Mouse (Mus musculus): ENCODE results near the gene Trim6. TPM values are rescaled to one million over a fixed set of nuclear protein-coding genes. Genes with fewer than 3 reads are reported as not detected.
A peak's percentile ranks its signal among the peaks of the same experiment; 100 is the strongest.
"Not testable (repeated sequence)": the region's sequence is repeated elsewhere in the genome, so short reads cannot be mapped to it uniquely, and the experiment has no call there.

Trim6 gene
- polyA plus RNA-seq, 1 experiment, result 0.34 TPM

GRCm38 (mm10) chr7:104240857-104241256, 22.3 kb downstream of the Trim6 start:
- peaks cover 15% of the 10 kb centered on the region; the same call in 1 of the 2 replicates for H3K4me1 ChIP-seq (ENCODE audit: control insufficient read depth, insufficient read depth, insufficient read length)
- peak overlapping the region; percentile 70; the same call in 1 of the 2 replicates for H3K27ac ChIP-seq (ENCODE audit: insufficient read depth, low read length)
- no peak overlapping the region for H3K4me3 ChIP-seq (ENCODE audit: extremely low read depth, insufficient read depth, insufficient read length)
- DNase-seq (ENCODE audit: low read depth in 1 of 2, low spot score in 2 of 2), result no peak
- TF ChIP-seq POLR2A (IDR thresholded peaks at IDR 0.05; ENCODE audit: low read depth, low read length) (no peak), CTCF (IDR thresholded peaks at IDR 0.05; ENCODE audit: extremely low read depth, insufficient read depth, insufficient read length, insufficient replicate concordance) (no peak)
- no peaks in the 10 kb centered on the region for H3K27me3 ChIP-seq (ENCODE audit: control insufficient read depth, insufficient read depth, low read length)
- no peaks in the 10 kb centered on the region for H3K36me3 ChIP-seq (ENCODE audit: control insufficient read depth, insufficient read depth, low read length)

- no peak for DNase-seq (ENCODE audit: low read depth in 1 of 2, low spot score in 2 of 2)
- Histone ChIP-seq H3K27me3 (ENCODE audit: control insufficient read depth, insufficient read depth, low read length) (no peaks in the 10 kb centered on the region), H3K4me3 (ENCODE audit: extremely low read depth, insufficient read depth, insufficient read length) (no peak overlapping the region), H3K36me3 (ENCODE audit: control insufficient read depth, insufficient read depth, low read length) (peaks cover 2% of the 10 kb centered on the region), H3K4me1 (ENCODE audit: control insufficient read depth, insufficient read depth, insufficient read length) (peaks cover 22% of the 10 kb centered on the region; the same call in 1 of the 2 replicates), H3K27ac (ENCODE audit: insufficient read depth, low read length) (peak overlapping the region; percentile 50)
- WGBS, result 55% methylated on average over 1 of the region's 1 CpGs
- TF ChIP-seq CTCF (IDR thresholded peaks at IDR 0.05; ENCODE audit: extremely low read depth, insufficient read depth, insufficient read length, insufficient replicate concordance) (no peak), POLR2A (IDR thresholded peaks at IDR 0.05; ENCODE audit: low read depth, low read length) (no peak)
Measured at GRCm38 (mm10) chr7:104243616-104244015, 25.0 kb downstream of the Trim6 start.

GRCm38 (mm10) chr7:104244287-104245181, 25.9 kb downstream of the Trim6 start, which contains the start of gene Trim34a:
Gene Trim34a, plus strand, starts transcription at chr7:104244457.
- TF ChIP-seq CTCF (IDR thresholded peaks at IDR 0.05; ENCODE audit: extremely low read depth, insufficient read depth, insufficient read length, insufficient replicate concordance), result peak; percentile 18; the same call in 1 of the 2 replicates
- no peak; the same call in 1 of the 2 replicates for TF ChIP-seq POLR2A (IDR thresholded peaks at IDR 0.05; ENCODE audit: low read depth, low read length)
- Histone ChIP-seq H3K36me3 (ENCODE audit: control insufficient read depth, insufficient read depth, low read length) (peaks cover 4% of the 10 kb centered on the region), H3K27me3 (ENCODE audit: control insufficient read depth, insufficient read depth, low read length) (no peaks in the 10 kb centered on the region), H3K4me3 (ENCODE audit: extremely low read depth, insufficient read depth, insufficient read length) (peak within 1 kb of the TSS; percentile 98), H3K27ac (ENCODE audit: insufficient read depth, low read length) (peak within 1 kb of the TSS; percentile 97), H3K4me1 (ENCODE audit: control insufficient read depth, insufficient read depth, insufficient read length) (peaks cover 22% of the 10 kb centered on the region; the same call in 1 of the 2 replicates)
- DNase-seq (ENCODE audit: low read depth in 1 of 2, low spot score in 2 of 2), result peak; percentile 64 to 77
- WGBS, result 2% methylated on average over 13 of the region's 13 CpGs

- DNase-seq (ENCODE audit: low read depth in 1 of 2, low spot score in 2 of 2); H3K27ac ChIP-seq (ENCODE audit: insufficient read depth, low read length); H3K27me3 ChIP-seq (ENCODE audit: control insufficient read depth, insufficient read depth, low read length); H3K4me3 ChIP-seq (ENCODE audit: extremely low read depth, insufficient read depth, insufficient read length); H3K4me1 ChIP-seq (ENCODE audit: control insufficient read depth, insufficient read depth, insufficient read length): not testable (repeated sequence)
- H3K36me3 ChIP-seq (ENCODE audit: control insufficient read depth, insufficient read depth, low read length), result peaks cover 10% of the 10 kb centered on the region; the same call in 1 of the 2 replicates
- 91% methylated on average over 4 of the region's 4 CpGs for WGBS
Measured at GRCm38 (mm10) chr7:104260380-104260779, 41.8 kb downstream of the Trim6 start.

- not testable (repeated sequence) for H3K36me3 ChIP-seq (ENCODE audit: control insufficient read depth, insufficient read depth, low read length); DNase-seq (ENCODE audit: low read depth in 1 of 2, low spot score in 2 of 2); H3K27me3 ChIP-seq (ENCODE audit: control insufficient read depth, insufficient read depth, low read length); H3K4me1 ChIP-seq (ENCODE audit: control insufficient read depth, insufficient read depth, insufficient read length); H3K27ac ChIP-seq (ENCODE audit: insufficient read depth, low read length); H3K4me3 ChIP-seq (ENCODE audit: extremely low read depth, insufficient read depth, insufficient read length)
- WGBS, result 86% methylated on average over 5 of the region's 5 CpGs
Measured at GRCm38 (mm10) chr7:104265335-104265734, 46.7 kb downstream of the Trim6 start.

GRCm38 (mm10) chr7:104279361-104279760, 60.8 kb downstream of the Trim6 start:
- H3K27ac ChIP-seq (ENCODE audit: insufficient read depth, low read length); DNase-seq (ENCODE audit: low read depth in 1 of 2, low spot score in 2 of 2); H3K4me1 ChIP-seq (ENCODE audit: control insufficient read depth, insufficient read depth, insufficient read length); H3K4me3 ChIP-seq (ENCODE audit: extremely low read depth, insufficient read depth, insufficient read length); H3K27me3 ChIP-seq (ENCODE audit: control insufficient read depth, insufficient read depth, low read length); H3K36me3 ChIP-seq (ENCODE audit: control insufficient read depth, insufficient read depth, low read length): not testable (repeated sequence)
- WGBS, result 90% methylated on average over 3 of the region's 3 CpGs

Other genes starting within 250 kb of the Trim6 start
- not detected in 2 replicates for gene Olfr635, start 247.6 kb upstream of the Trim6 start, polyA plus RNA-seq (2012; rRNA removed)
- not detected in 2 replicates for gene Olfr638, start 220.0 kb upstream of the Trim6 start, polyA plus RNA-seq (2012; rRNA removed)
- not detected in 2 replicates for gene Olfr639, start 201.5 kb upstream of the Trim6 start, polyA plus RNA-seq (2012; rRNA removed)
- gene Olfr640, start 193.2 kb upstream of the Trim6 start, polyA plus RNA-seq (2012; rRNA removed), result not detected in 2 replicates
- gene Olfr641, start 183.3 kb upstream of the Trim6 start, polyA plus RNA-seq (2012; rRNA removed), result not detected in 2 replicates
- gene Olfr642, start 166.1 kb upstream of the Trim6 start, polyA plus RNA-seq (2012; rRNA removed), result not detected in 2 replicates
- not detected in 2 replicates for gene 4930516K23Rik, start 157.3 kb upstream of the Trim6 start, polyA plus RNA-seq (2012; rRNA removed)
- not detected in 2 replicates for gene Olfr644, start 146.9 kb upstream of the Trim6 start, polyA plus RNA-seq (2012; rRNA removed)
- gene Olfr645, start 133.3 kb upstream of the Trim6 start, polyA plus RNA-seq (2012; rRNA removed), result not detected in 2 replicates
- 0.08 TPM in 1 of 2 replicates, not detected in the other for gene Olfr646, start 113.9 kb upstream of the Trim6 start, polyA plus RNA-seq (2012; rRNA removed)
- not detected in 2 replicates for gene Ubqln5, start 89.0 kb upstream of the Trim6 start, polyA plus RNA-seq (2012; rRNA removed)
- not detected in 2 replicates for gene Olfr643, start 81.4 kb upstream of the Trim6 start, polyA plus RNA-seq (2012; rRNA removed)
- not detected in 2 replicates for gene Ubqln3, start 75.5 kb upstream of the Trim6 start, polyA plus RNA-seq (2012; rRNA removed)
- not detected in 2 replicates for gene Ubqlnl, start 68.2 kb upstream of the Trim6 start, polyA plus RNA-seq (2012; rRNA removed)
- not detected in 2 replicates for gene Olfm5, start 54.0 kb upstream of the Trim6 start, polyA plus RNA-seq (2012; rRNA removed)
- not detected in 2 replicates for gene Olfr648, start 35.4 kb upstream of the Trim6 start, polyA plus RNA-seq (2012; rRNA removed)
- gene Olfr649, start 22.8 kb upstream of the Trim6 start, polyA plus RNA-seq (2012; rRNA removed), result not detected in 2 replicates
- 13.5 and 14.5 TPM in 2 replicates for gene Trim34a, start 25.7 kb downstream of the Trim6 start, polyA plus RNA-seq (2012; rRNA removed)
- 1.7 and 1.8 TPM in 2 replicates for gene Trim5, start 69.3 kb downstream of the Trim6 start, polyA plus RNA-seq (2012; rRNA removed)
- gene Trim12a, start 96.7 kb downstream of the Trim6 start, polyA plus RNA-seq (2012; rRNA removed), result 6.2 and 7.5 TPM in 2 replicates
- 5.7 and 6.7 TPM in 2 replicates for gene Trim34b, start 110.7 kb downstream of the Trim6 start, polyA plus RNA-seq (2012; rRNA removed)
- gene Trim12c, start 134.6 kb downstream of the Trim6 start, polyA plus RNA-seq (2012; rRNA removed), result 4.9 and 5.0 TPM in 2 replicates
- 2.8 and 3.5 TPM in 2 replicates for gene Trim30b, start 151.1 kb downstream of the Trim6 start, polyA plus RNA-seq (2012; rRNA removed)
- 0.49 and 0.51 TPM in 2 replicates for gene Trim30c, start 182.0 kb downstream of the Trim6 start, polyA plus RNA-seq (2012; rRNA removed)
- 8.1 and 8.8 TPM in 2 replicates for gene Trim30a, start 246.4 kb downstream of the Trim6 start, polyA plus RNA-seq (2012; rRNA removed)